Mouse (Mus musculus) kidney, embryonic 15.5 days (tissue): ENCODE measurements at regions not wholly inside any gene's neighbourhood (a gene's known extent, or its start where the extent isn't known, plus 50 kb on each side); places are given as distances from the start of the nearest gene placed in this dataset.

ENCODE experiments used
- ATAC-seq: fragments of 200-750 bp; cut with Nextera tagmentation; replicated peaks from 2 replicates; pipeline ENCODE4 v1.8.0; 2017; ENCODE audit warnings: moderate TSS enrichment; ENCODE audit not compliant: low FRiP score
- H3K27ac ChIP-seq: fragments of 300-500 bp; sonication (generic); 2 replicates; pipeline ENCODE4 v1.5.1; 2015; ENCODE audit warnings: mild to moderate bottlenecking, inconsistent platforms
- H3K27me3 ChIP-seq: fragments of 300-500 bp; sonication (generic); 2 replicates; pipeline ENCODE4 v1.6.1; 2015; ENCODE audit warnings: inconsistent platforms
- H3K36me3 ChIP-seq: fragments of 300-500 bp; sonication (generic); 2 replicates; pipeline ENCODE4 v1.6.1; 2015; ENCODE audit warnings: inconsistent platforms
- H3K4me1 ChIP-seq: fragments of 300-500 bp; sonication (generic); 2 replicates; pipeline ENCODE4 v1.6.1; 2015; ENCODE audit warnings: inconsistent platforms
- H3K4me2 ChIP-seq: fragments of 300-500 bp; sonication (generic); 2 replicates; pipeline ENCODE4 v1.6.1; 2015; ENCODE audit warnings: moderate library complexity, mild to moderate bottlenecking, inconsistent platforms
- H3K4me3 ChIP-seq: fragments of 300-500 bp; sonication (generic); replicated peaks from 2 replicates; pipeline ENCODE4 v1.5.1; 2015; ENCODE audit warnings: mild to moderate bottlenecking, inconsistent platforms
- H3K9ac ChIP-seq: fragments of 300-500 bp; sonication (generic); 2 replicates; pipeline ENCODE4 v1.6.1; 2015; ENCODE audit warnings: mild to moderate bottlenecking, inconsistent platforms
- H3K9me3 ChIP-seq: fragments of 300-500 bp; sonication (generic); replicated peaks from 2 replicates; pipeline ENCODE4 v1.6.1; 2016; ENCODE audit warnings: inconsistent platforms
- WGBS: fragments of 180-500 bp; shearing (Covaris S2); methylation state at CpG from one replicate; pipeline ENCODE4 v1.1.7; 2015; ENCODE audit warnings: mixed read lengths; 5-methylcytosine and 5-hydroxymethylcytosine counted together

DNA sequence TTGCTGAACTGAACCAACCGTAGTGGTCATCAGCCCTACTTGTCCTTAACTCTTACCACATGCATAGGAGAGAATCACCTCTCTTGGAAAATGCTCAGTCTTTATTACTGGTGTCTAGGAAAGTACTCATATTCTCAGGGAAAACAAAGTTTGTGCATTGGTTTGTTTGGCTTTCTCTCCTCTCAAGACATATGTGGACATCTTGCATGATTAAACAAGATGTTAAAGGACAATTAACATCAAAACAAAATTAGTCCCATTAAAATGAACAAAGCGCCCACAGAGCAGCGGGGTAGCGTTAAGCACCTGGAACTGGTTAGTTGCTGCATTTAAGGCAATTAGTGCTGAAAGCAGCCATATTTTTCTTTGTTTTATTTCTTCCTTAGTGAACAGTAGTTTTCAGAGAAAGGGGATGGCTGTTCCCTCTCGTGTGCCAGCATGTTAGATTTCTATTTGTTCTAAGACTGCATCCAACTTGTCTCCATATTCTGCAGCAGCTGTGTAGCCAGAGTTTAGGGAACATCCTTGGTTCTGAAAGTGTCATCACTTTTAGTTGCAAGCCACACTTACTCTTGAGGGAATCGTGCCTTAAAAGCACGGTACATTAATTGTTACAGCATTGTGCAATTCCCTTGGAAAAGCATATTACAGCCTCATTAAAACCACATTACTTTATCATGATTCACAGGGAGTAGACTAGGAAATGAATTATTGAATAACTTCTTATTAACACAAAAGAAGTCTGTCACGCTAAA, 137.7 kb downstream of the Ube2u start:
- no peak for ATAC-seq
- 50% methylated on average over 8 of the region's 8 CpGs for WGBS
- H3K9ac ChIP-seq = no peak overlapping the region
- no peaks in the 10 kb centered on the region for H3K4me1 ChIP-seq
- no peaks in the 10 kb centered on the region for H3K36me3 ChIP-seq
- no peak overlapping the region for H3K4me2 ChIP-seq
- no peaks in the 10 kb centered on the region for H3K27me3 ChIP-seq
- no peaks in the 10 kb centered on the region for H3K9me3 ChIP-seq
- no peak overlapping the region for H3K4me3 ChIP-seq
- H3K27ac ChIP-seq = no peak overlapping the region

DNA sequence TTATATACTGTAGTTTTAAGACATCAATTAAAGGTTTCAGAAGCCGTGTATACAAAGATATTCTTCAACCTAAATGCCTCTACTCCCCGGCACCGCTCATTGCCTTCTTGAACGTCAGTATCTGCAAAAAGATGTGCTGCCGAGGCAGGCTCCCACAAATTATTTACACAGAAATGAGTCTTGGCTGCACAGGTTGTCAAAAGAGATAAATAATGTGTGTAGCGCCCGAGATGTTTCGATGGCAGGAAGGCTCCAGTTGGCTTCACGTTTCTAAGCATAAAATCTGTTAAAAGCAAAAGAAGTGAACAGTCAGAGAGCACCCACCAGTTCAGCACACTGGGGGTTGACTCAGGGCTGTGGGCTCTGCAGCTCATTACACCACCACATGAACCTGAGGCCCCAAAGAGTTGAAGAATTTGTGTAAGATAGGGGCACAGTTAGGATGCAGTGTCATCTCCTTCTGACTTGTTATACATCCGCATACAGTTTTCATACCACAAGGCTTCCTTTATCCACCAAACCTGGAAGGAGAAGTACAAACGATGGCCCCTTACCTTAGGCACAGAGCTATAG, 138.4 kb downstream of the Ube2u start:
- Histone ChIP-seq H3K27me3 (no peaks in the 10 kb centered on the region), H3K9me3 (no peaks in the 10 kb centered on the region), H3K36me3 (no peaks in the 10 kb centered on the region), H3K4me2 (no peak overlapping the region), H3K27ac (no peak overlapping the region), H3K4me3 (no peak overlapping the region), H3K9ac (no peak overlapping the region), H3K4me1 (no peaks in the 10 kb centered on the region)
- WGBS = 44% methylated on average over 11 of the region's 11 CpGs
- no peak for ATAC-seq

DNA sequence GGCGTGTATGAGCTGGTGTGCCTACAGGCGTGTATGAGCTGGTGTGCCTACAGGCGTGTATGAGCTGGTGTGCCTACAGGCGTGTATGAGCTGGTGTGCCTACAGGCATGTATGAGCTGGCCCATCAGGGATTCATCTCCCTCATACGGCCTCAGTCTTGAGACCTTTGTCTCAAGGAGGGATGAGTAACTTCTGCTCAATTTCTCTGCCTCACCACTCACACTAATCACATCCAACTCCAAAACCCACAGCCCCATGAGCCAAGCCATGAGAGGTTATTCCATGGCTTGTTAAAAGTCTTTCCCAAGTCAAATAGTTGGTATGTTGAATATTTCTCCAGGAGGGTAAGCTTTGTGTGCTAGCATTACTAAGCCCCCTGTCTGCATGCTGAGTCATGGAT, 146.0 kb downstream of the Ube2u start:
- Histone ChIP-seq H3K36me3 (no peaks in the 10 kb centered on the region), H3K9me3 (no peaks in the 10 kb centered on the region), H3K27me3 (no peaks in the 10 kb centered on the region), H3K27ac (no peak overlapping the region), H3K9ac (no peak overlapping the region), H3K4me3 (no peak overlapping the region), H3K4me1 (no peaks in the 10 kb centered on the region), H3K4me2 (no peak overlapping the region)
- ATAC-seq = no peak
- 79% methylated on average over 4 of the region's 5 CpGs for WGBS

DNA sequence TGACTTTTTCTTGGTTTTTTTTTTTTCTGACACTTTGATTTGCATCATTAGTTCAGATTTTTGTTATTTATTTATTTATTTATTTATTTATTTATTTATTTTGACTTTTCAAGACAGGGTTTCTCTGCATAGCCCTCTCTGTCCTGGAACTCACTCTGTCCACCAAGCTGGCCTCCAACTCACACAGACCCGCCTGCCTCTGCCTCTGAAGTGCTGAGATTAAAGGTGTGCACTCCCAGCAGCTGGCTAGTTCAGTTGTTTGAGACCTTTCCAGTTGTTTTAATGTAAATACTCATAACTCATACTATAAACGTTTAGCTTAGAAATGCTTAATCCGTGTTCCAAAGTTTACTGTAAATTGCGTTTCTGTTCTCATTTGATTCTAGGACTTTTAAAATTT, 147.9 kb downstream of the Ube2u start:
- H3K9ac ChIP-seq = no peak overlapping the region
- no peaks in the 10 kb centered on the region for H3K27me3 ChIP-seq
- 79% methylated on average over 4 of the region's 4 CpGs for WGBS
- no peak overlapping the region for H3K4me3 ChIP-seq
- 0 out of 2 replicates have a peak, but pooled peaks cover 1% of the 10 kb centered on the region for H3K9me3 ChIP-seq
- H3K27ac ChIP-seq = no peak overlapping the region
- no peak overlapping the region for H3K4me2 ChIP-seq
- H3K36me3 ChIP-seq = no peaks in the 10 kb centered on the region
- ATAC-seq = no peak
- H3K4me1 ChIP-seq = no peaks in the 10 kb centered on the region

DNA sequence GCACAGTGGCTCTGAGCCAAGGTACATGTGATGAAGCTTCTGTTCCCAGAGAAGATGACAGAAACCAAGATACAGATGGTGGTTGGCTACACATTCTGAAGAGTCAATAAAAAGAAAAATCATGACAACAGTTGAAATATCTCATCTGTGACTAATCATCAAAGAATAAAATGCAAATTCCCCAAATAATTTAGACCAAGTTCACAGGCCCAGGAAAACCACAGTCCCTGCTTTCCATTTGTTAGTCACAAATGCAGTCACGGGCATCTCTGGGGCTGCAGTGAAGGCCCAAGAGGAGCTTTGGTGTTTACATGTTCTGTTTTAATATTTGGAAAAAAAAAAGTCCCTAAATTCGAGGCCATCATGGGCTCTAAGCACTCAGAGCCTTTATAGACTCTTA, 142.1 kb upstream of the Cachd1 start:
- Histone ChIP-seq H3K4me3 (no peak overlapping the region), H3K4me1 (no peaks in the 10 kb centered on the region), H3K36me3 (no peaks in the 10 kb centered on the region), H3K9ac (no peak overlapping the region), H3K27ac (no peak overlapping the region), H3K27me3 (no peaks in the 10 kb centered on the region), H3K4me2 (no peak overlapping the region), H3K9me3 (0 out of 2 replicates have a peak, but pooled peaks cover 5% of the 10 kb centered on the region)
- ATAC-seq = no peak
- WGBS = 54% methylated on average over 2 of the region's 2 CpGs

DNA sequence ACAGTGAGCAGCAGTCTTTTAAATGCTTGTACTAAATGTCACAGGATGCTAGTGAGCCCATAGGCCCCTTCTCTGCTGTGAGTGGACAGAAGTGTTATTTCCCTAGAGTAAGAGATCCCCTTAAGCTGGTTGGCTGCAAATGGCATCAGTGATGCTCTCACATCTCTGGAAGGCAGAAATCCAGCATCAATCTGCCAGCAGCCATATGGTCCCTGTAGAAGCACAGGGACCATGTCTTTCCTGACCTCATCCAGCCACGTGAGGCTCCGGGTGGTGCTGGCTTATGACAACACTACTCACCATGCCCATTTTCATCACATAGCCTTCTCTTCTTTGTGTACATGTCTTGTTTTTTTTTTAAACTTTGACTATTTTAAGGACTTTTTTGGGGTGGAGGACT, 138.9 kb upstream of the Cachd1 start:
- Histone ChIP-seq H3K4me2 (no peak overlapping the region), H3K9me3 (no peaks in the 10 kb centered on the region), H3K27me3 (no peaks in the 10 kb centered on the region), H3K4me1 (no peaks in the 10 kb centered on the region), H3K4me3 (no peak overlapping the region), H3K27ac (no peak overlapping the region), H3K36me3 (no peaks in the 10 kb centered on the region), H3K9ac (no peak overlapping the region)
- 94% methylated on average over 2 of the region's 2 CpGs for WGBS
- ATAC-seq = no peak

- no peak overlapping the region for H3K4me2 ChIP-seq
Measured at GRCm38 (mm10) chr4:100661154-100661553, 115.3 kb upstream of the Cachd1 start.

DNA sequence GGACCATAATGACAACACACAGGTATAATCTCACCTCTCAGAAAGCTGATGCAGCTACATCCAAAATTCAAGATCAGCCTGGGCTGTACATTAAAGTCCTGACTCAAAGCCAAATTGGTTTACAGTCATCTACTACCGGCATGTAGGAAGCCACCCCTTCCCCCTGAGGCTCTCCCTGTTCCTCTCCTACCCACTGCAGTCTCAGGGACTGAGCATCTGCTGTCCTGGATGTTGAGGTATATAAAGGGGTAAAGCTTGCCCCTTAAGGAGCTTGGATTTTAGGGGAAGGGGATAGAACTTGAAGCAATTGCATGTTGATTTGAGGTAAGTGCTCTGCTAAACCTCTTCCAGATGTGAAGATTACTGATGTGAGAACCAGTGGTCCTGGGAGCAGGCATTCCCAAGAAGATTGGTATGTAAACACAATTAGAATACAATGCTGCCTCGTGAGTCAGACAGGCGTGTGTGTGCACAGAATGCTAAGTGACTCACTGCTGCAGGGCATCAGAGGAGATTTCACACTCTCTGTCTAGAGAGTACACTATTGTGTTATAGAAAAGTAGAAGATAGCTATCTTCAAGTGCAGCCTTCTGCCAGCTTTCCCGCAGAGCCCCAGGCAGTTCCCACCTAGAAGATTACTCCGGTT, 111.7 kb upstream of the Cachd1 start:
- Histone ChIP-seq H3K4me1 (no peaks in the 10 kb centered on the region), H3K9me3 (no peaks in the 10 kb centered on the region), H3K4me2 (no peak overlapping the region), H3K27me3 (no peaks in the 10 kb centered on the region), H3K4me3 (no peak overlapping the region), H3K9ac (no peak overlapping the region), H3K27ac (no peak overlapping the region), H3K36me3 (no peaks in the 10 kb centered on the region)
- WGBS = 50% methylated on average over 5 of the region's 5 CpGs
- no peak for ATAC-seq

More at GRCm38 (mm10) chr4:100661154-100661553, 115.3 kb upstream of the Cachd1 start:
- no peak overlapping the region for H3K9ac ChIP-seq
- H3K9me3 ChIP-seq = no peaks in the 10 kb centered on the region
- no peak overlapping the region for H3K27ac ChIP-seq
- no peaks in the 10 kb centered on the region for H3K27me3 ChIP-seq
- WGBS = 70% methylated on average over 1 of the region's 1 CpGs
- ATAC-seq = no peak
- no peak overlapping the region for H3K4me3 ChIP-seq
- H3K4me1 ChIP-seq = no peaks in the 10 kb centered on the region
- no peaks in the 10 kb centered on the region for H3K36me3 ChIP-seq

DNA sequence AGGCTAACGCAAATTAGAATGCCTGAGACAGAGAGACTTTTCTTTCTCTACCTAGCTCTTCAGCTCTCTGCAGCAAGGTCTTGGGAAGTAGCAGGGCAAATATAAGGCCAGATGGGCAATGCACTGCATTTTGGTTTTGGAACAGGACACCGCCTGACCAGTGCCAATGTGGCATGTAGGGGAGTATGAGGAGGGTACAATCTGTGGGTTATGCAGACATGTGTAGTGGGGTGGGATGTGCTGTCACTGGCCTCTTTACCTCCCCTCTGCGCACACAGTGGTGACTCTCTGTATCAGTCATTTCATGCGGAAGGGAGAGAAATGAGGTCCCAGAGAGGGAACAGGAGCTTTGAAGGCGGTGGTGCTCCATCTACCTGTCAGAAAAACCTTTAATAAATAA, 105.9 kb upstream of the Cachd1 start:
- Histone ChIP-seq H3K27me3 (no peaks in the 10 kb centered on the region), H3K27ac (no peak overlapping the region), H3K36me3 (no peaks in the 10 kb centered on the region), H3K9ac (no peak overlapping the region), H3K9me3 (no peaks in the 10 kb centered on the region), H3K4me3 (no peak overlapping the region), H3K4me1 (no peaks in the 10 kb centered on the region), H3K4me2 (no peak overlapping the region)
- 63% methylated on average over 5 of the region's 5 CpGs for WGBS
- ATAC-seq = no peak

DNA sequence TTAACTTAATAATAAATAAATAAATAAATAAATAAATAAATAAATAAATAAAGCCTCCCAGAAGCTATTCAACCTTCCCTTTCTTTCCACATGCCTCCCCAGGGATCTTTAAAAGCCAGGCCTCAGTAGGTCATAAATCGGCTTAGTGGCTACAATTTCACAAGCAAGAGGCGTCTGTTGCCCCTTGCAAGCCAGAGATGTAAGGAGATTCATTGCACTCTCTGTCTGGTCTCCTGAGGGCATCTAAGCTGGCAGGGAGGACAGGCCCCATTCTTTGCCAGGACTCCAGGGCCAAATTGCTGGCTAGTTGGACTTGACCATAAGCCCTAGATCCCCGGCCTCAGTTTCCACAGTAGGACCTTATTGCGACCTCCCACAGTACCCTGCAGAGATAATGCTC, 101.6 kb upstream of the Cachd1 start:
- Histone ChIP-seq H3K4me2 (no peak overlapping the region), H3K27ac (no peak overlapping the region), H3K27me3 (no peaks in the 10 kb centered on the region), H3K4me1 (no peaks in the 10 kb centered on the region), H3K9me3 (no peaks in the 10 kb centered on the region), H3K4me3 (no peak overlapping the region), H3K9ac (no peak overlapping the region), H3K36me3 (no peaks in the 10 kb centered on the region)
- WGBS = 55% methylated on average over 4 of the region's 4 CpGs
- ATAC-seq = no peak

- Histone ChIP-seq H3K27me3 (no peaks in the 10 kb centered on the region), H3K4me2 (no peak overlapping the region), H3K4me3 (no peak overlapping the region), H3K4me1 (no peaks in the 10 kb centered on the region), H3K36me3 (no peaks in the 10 kb centered on the region), H3K9ac (no peak overlapping the region), H3K9me3 (no peaks in the 10 kb centered on the region), H3K27ac (no peak overlapping the region)
- ATAC-seq = no peak
- WGBS = 74% methylated on average over 7 of the region's 7 CpGs
Measured at GRCm38 (mm10) chr4:100683757-100684156, 92.7 kb upstream of the Cachd1 start.

DNA sequence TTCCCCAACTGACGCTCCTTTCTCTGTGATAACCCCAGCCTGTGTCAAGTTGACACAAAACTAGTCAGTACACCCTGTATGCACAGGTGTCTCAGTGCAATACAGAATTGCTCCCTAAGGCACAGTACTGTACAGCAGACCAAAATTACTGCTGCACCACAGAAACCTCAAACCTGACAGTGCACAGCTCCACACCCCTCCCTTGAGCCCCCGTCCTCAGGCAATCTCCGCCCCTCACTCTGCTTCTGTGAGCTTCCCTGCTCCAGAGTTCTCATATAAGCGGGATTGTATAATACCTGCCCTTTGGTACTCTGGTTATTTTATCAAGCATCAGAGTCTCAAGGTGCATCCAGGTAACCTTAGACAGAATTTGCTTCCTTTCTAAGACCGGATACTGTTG, 76.5 kb upstream of the Cachd1 start:
- Histone ChIP-seq H3K4me3 (no peak overlapping the region), H3K36me3 (no peaks in the 10 kb centered on the region), H3K4me1 (no peaks in the 10 kb centered on the region)

More for the DNA sequence above, 76.5 kb upstream of the Cachd1 start:
- H3K9ac ChIP-seq = no peak overlapping the region
- no peak overlapping the region for H3K27ac ChIP-seq
- no peak for ATAC-seq
- H3K9me3 ChIP-seq = no peaks in the 10 kb centered on the region
- H3K27me3 ChIP-seq = no peaks in the 10 kb centered on the region
- 69% methylated on average over 5 of the region's 5 CpGs for WGBS
- no peak overlapping the region for H3K4me2 ChIP-seq
